Comparison of ENCODE assay signal across 17 mouse cellular contexts in genomic region chr1:45523601-45524000, GRCm38 (mm10).
"Had no signal": no experiment of that assay in that cellular context is flagged by ENCODE, and none has a peak within 500 bp of the region (broad histone marks: within the 10 kb centered on the region; RNA-seq: fewer than 3 reads in every experiment).

No protein-coding gene starts in this region.

- H3K4me3 ChIP-seq: lung, embryonic 15.5 days; megakaryocyte, embryonic 14.5 days; midbrain, embryonic 13.5 days; midbrain, embryonic 15.5 days; neural tube, embryonic 12.5 days; stomach, embryonic 15.5 days had no signal

- H3K9me3 ChIP-seq: lung, embryonic 15.5 days; megakaryocyte, embryonic 14.5 days; midbrain, embryonic 13.5 days; midbrain, embryonic 15.5 days; neural tube, embryonic 12.5 days; stomach, embryonic 15.5 days had no signal

- DNase-seq: lung, adult 2 months; lung, postnatal 14 days; lung, postnatal 36 days; right cerebral cortex, postnatal 14 days; thymus, adult 2 months; thymus, postnatal 25 days; thymus, postnatal 4 days had no signal

- H3K9ac ChIP-seq: lung, embryonic 15.5 days; midbrain, embryonic 13.5 days; midbrain, embryonic 15.5 days; neural tube, embryonic 12.5 days; stomach, embryonic 15.5 days had no signal

- H3K36me3 ChIP-seq: lung, embryonic 15.5 days; midbrain, embryonic 13.5 days; midbrain, embryonic 15.5 days; neural tube, embryonic 12.5 days; stomach, embryonic 15.5 days had no signal

- H3K4me1 ChIP-seq: lung, embryonic 15.5 days; megakaryocyte, embryonic 14.5 days; midbrain, embryonic 13.5 days; midbrain, embryonic 15.5 days; neural tube, embryonic 12.5 days; stomach, embryonic 15.5 days had no signal

- H3K4me2 ChIP-seq: lung, embryonic 15.5 days; midbrain, embryonic 11.5 days; midbrain, embryonic 13.5 days; midbrain, embryonic 15.5 days; neural tube, embryonic 12.5 days; stomach, embryonic 15.5 days had no signal

- H3K27ac ChIP-seq: lung, embryonic 15.5 days; macrophage; midbrain, embryonic 13.5 days; midbrain, embryonic 15.5 days; neural tube, embryonic 12.5 days; stomach, embryonic 15.5 days; stomach, postnatal 0 days had no signal

- H3K27me3 ChIP-seq: lung, embryonic 15.5 days; megakaryocyte, embryonic 14.5 days; midbrain, embryonic 13.5 days; midbrain, embryonic 15.5 days; neural tube, embryonic 12.5 days; stomach, embryonic 15.5 days had no signal

- ATAC-seq: lung, postnatal 0 days; midbrain, embryonic 13.5 days; midbrain, embryonic 15.5 days had no signal
